Mouse (Mus musculus) midbrain, embryonic 16.5 days (tissue): ENCODE results near the gene Anp32b. TPM values are rescaled to one million over a fixed set of nuclear protein-coding genes. Genes with fewer than 3 reads are reported as not detected.
A peak's percentile ranks its signal among the peaks of the same experiment; 100 is the strongest.

Experiments used
- ATAC-seq: fragments of 200-750 bp; cut with Nextera tagmentation; 2 replicates; pipeline ENCODE4 v1.8.0; 2017; ENCODE audit warnings: moderate TSS enrichment
- H3K27ac ChIP-seq: fragments of 300-500 bp; sonication (generic); 2 replicates; pipeline ENCODE4 v1.5.1; 2014; ENCODE audit warnings: mild to moderate bottlenecking, low read length, mixed read lengths
- H3K27me3 ChIP-seq: fragments of 300-500 bp; sonication (generic); 2 replicates; pipeline ENCODE4 v1.6.1; 2014; ENCODE audit warnings: low read depth, low read length, mixed read lengths; ENCODE audit not compliant: control insufficient read depth, insufficient read depth
- H3K36me3 ChIP-seq: fragments of 300-500 bp; sonication (generic); 2 replicates; pipeline ENCODE4 v1.6.1; 2014; ENCODE audit warnings: mild to moderate bottlenecking, low read length, moderate library complexity, mixed read lengths; ENCODE audit not compliant: control insufficient read depth, insufficient read depth
- H3K4me1 ChIP-seq: fragments of 300-500 bp; sonication (generic); 2 replicates; pipeline ENCODE4 v1.6.1; 2014; ENCODE audit warnings: mild to moderate bottlenecking, low read length, mixed read lengths; ENCODE audit not compliant: control insufficient read depth, insufficient read depth
- H3K4me2 ChIP-seq: fragments of 300-500 bp; sonication (generic); 2 replicates; pipeline ENCODE4 v1.6.1; 2014; ENCODE audit warnings: mild to moderate bottlenecking, low read length, mixed read lengths
- H3K4me3 ChIP-seq: fragments of 300-500 bp; sonication (generic); 2 replicates; pipeline ENCODE4 v1.5.1; 2014; ENCODE audit warnings: low read depth, mild to moderate bottlenecking, low read length, moderate library complexity, mixed read lengths
- H3K9ac ChIP-seq: fragments of 300-500 bp; sonication (generic); 2 replicates; pipeline ENCODE4 v1.6.1; 2014; ENCODE audit warnings: low read depth, low read length, mixed read lengths
- H3K9me3 ChIP-seq: fragments of 300-500 bp; sonication (generic); replicated peaks from 2 replicates; pipeline ENCODE4 v1.6.1; 2014; ENCODE audit warnings: mild to moderate bottlenecking, low read length, mixed read lengths; ENCODE audit not compliant: control insufficient read depth, poor library complexity, severe bottlenecking
- WGBS: fragments of 180-500 bp; shearing (Covaris S2); extraction: QIAGEN DNeasy Blood & Tissue Kit; methylation state at CpG from one replicate; pipeline ENCODE4 v1.1.7; 2014; 5-methylcytosine and 5-hydroxymethylcytosine counted together
- polyA plus RNA-seq: library from polyadenylated mRNA; unstranded; fragments of >200 nt; fragmentation: Nextera tagmentation; extraction: Ambion mirVana; gene quantifications from 2 replicates; pipeline ENCODE4 v1.2.1, GENCODE M21; 2015

Anp32b gene
- polyA plus RNA-seq, 1 experiment from 2014 or later: 62.6 TPM

DNA sequence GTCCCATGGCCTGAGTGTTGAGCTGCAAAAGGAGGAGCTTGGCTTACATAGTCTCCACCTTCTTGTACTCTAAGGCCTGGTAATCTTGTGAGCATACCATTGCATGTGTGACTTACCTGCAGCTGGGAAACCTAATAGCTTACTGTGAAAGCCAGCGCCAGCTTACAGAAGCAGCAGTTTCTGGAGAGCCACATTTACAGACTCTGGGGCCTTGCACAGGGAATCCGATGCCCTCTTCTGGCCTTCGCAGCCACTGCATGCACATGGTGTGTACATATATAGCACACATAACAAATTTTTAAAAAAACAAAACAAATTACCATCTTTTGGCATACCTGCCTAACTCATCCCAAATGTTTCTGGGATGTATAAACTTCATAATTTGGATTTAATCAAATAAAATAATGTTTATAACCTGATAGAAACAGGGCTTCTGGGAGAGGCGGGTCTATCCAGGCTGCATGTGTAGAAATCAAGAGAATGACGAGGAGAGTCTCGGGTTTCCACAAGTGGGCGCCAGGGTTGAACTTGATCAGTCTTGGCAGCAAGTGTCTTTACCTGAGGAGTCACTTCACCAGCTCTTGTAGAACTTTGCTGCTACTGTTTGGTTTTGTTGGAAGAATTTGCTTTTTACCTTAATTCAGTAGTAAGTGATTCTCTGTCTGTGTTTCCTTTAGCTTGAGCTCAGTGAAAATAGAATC, 12.6 kb downstream of the Anp32b start:
- no peaks in the 10 kb centered on the region for H3K4me1 ChIP-seq
- no peak overlapping the region for H3K9ac ChIP-seq
- WGBS: 85% methylated on average over 7 of the region's 7 CpGs
- no peaks in the 10 kb centered on the region for H3K9me3 ChIP-seq
- peaks cover 6% of the 10 kb centered on the region; the same call in 1 of the 2 replicates for H3K36me3 ChIP-seq
- H3K4me3 ChIP-seq: no peak overlapping the region
- ATAC-seq: no peak
- H3K27ac ChIP-seq: no peak overlapping the region
- no peaks in the 10 kb centered on the region for H3K27me3 ChIP-seq
- H3K4me2 ChIP-seq: no peak overlapping the region

- Histone ChIP-seq H3K27me3 (no peaks in the 10 kb centered on the region), H3K27ac (no peak overlapping the region), H3K9ac (no peak overlapping the region), H3K9me3 (no peaks in the 10 kb centered on the region), H3K4me2 (no peak overlapping the region), H3K36me3 (peaks cover 6% of the 10 kb centered on the region; the same call in 1 of the 2 replicates), H3K4me3 (no peak overlapping the region), H3K4me1 (no peaks in the 10 kb centered on the region)
- ATAC-seq: no peak
- WGBS: 87% methylated on average over 3 of the region's 3 CpGs
These were observed 15.0 kb downstream of the Anp32b start for GRCm38 (mm10) chr4:46465740-46466139.

DNA sequence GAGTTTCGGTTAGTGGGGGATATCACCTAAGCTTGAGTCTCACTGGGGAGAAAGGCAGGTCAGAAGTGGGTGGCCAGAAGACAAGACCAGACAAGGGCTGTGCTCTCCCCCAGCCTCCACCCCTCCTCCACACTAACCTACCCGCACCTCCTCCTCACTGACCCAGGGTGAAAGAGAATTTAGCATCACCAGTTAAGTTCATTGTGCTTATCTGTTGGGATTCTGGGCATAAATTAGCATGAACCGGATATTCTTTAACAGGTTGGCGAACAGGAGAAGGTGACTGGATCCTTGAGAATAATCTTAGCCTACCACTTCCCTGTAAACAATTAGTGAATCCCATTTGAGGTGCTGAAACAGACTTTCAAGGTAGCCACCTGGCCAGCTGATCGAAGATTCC, 24.4 kb downstream of the Anp32b start:
- no peak for ATAC-seq
- H3K4me1 ChIP-seq: no peaks in the 10 kb centered on the region
- no peak overlapping the region for H3K4me3 ChIP-seq
- H3K36me3 ChIP-seq: peaks cover 19% of the 10 kb centered on the region
- no peak overlapping the region for H3K9ac ChIP-seq
- H3K9me3 ChIP-seq: no peaks in the 10 kb centered on the region
- 89% methylated on average over 5 of the region's 5 CpGs for WGBS
- no peak overlapping the region for H3K27ac ChIP-seq
- no peak overlapping the region for H3K4me2 ChIP-seq
- no peaks in the 10 kb centered on the region for H3K27me3 ChIP-seq

GRCm38 (mm10) chr4:46479081-46479480, 28.4 kb downstream of the Anp32b start:
- Histone ChIP-seq H3K4me2 (no peak overlapping the region), H3K9me3 (no peaks in the 10 kb centered on the region), H3K9ac (no peak overlapping the region), H3K36me3 (peaks cover 2% of the 10 kb centered on the region; the same call in 1 of the 2 replicates), H3K4me1 (no peaks in the 10 kb centered on the region), H3K4me3 (no peak overlapping the region), H3K27me3 (no peaks in the 10 kb centered on the region), H3K27ac (no peak overlapping the region)
- ATAC-seq: no peak
- 94% methylated on average over 2 of the region's 2 CpGs for WGBS

DNA sequence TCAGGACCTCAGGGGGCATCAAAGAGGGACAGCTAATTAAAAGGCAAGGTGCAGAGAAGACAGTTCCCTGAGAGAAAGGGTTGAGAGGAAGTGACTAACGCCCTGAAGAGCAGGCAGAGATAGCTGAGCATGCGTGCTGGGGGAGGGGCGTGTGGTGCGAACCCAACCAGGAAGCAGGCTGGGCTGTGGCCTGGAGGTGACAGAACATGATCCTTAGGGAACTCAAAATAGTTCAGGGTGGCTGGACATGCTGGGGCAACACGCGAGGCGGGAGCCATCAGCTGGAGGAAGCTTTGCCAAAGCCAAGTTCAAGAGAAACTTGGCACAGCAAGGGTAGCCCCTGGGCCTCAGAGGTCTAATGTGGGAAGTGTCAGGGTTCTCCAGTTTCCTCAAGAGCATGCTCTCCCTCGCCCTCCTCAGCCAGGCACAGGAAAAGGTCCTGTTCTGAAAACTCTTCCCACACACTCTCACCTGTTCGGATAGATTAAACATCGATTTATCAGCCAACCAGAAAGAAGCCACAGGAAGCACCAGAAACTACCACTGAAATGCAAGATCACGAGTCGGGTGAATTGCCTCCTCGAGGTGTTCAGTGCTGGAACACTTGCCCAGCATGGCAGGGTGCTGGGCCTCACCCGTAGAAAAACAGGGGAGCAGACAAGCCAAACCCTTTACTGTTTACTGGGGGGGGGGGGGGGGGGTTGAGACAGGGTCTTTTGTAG, 35.2 kb downstream of the Anp32b start:
- peaks cover 5% of the 10 kb centered on the region for H3K4me1 ChIP-seq
- H3K4me3 ChIP-seq: no peak overlapping the region
- no peak overlapping the region for H3K9ac ChIP-seq
- no peaks in the 10 kb centered on the region for H3K9me3 ChIP-seq
- H3K27me3 ChIP-seq: no peaks in the 10 kb centered on the region
- H3K27ac ChIP-seq: no peak overlapping the region
- H3K4me2 ChIP-seq: no peak overlapping the region
- WGBS: 58% methylated on average over 14 of the region's 14 CpGs
- H3K36me3 ChIP-seq: no peaks in the 10 kb centered on the region
- no peak for ATAC-seq

GRCm38 (mm10) chr4:46487348-46487747, 36.6 kb downstream of the Anp32b start:
- WGBS: 96% methylated on average over 5 of the region's 5 CpGs

DNA sequence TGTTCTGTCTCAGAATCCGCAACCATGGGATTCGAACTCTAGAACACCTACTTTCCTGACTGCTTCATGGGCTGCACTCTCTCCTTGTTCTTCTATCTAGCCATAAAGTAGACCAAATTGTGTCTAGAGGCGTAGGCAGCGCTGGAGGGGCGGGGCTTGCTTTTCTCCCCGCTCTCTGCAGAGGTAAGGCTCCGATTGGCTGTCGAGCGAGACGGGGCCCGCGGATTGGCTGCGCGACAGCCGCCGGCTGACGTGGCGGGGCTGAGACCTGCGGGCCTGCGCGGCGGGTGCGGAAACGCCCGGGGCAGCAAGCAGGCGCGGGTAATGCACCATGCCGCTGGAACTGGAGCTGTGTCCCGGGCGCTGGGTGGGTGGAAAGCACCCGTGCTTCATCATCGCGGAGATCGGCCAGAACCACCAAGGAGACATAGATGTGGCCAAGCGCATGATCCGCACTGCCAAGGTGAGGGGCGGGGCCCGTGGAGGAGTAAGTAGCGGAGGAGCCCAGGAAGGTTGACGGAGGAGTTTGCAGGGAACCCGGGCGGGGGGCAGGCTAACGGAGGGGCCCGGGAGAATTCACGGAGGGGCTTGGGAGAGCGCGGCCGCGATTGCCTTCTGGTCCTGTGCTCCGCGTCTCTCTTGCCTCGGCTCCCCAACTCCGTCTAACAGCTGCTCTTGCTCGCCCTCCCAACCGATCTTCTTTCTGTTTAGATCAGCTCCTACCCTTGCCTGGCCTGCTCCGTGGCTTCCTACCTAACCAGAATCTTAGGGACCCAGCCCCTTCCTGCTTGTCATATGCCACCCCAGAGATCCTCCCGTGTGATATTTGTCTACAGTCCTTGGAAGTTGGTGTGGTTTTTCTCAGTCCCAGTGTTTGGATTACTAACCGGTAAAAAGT, 38.6 kb downstream of the Anp32b start, which contains the start of gene Nans:
Gene Nans (plus strand): TSS at position 221 of the 898 bp plus-strand sequence.
- Histone ChIP-seq H3K9me3 (no peaks in the 10 kb centered on the region), H3K4me1 (peaks cover 5% of the 10 kb centered on the region), H3K4me3 (peak within 1 kb of the TSS; percentile 84), H3K4me2 (peak within 1 kb of the TSS; percentile 91), H3K27ac (peak within 1 kb of the TSS; percentile 74), H3K27me3 (no peaks in the 10 kb centered on the region), H3K36me3 (peaks cover 5% of the 10 kb centered on the region; the same call in 1 of the 2 replicates), H3K9ac (peak within 1 kb of the TSS; percentile 83)
- under 1% methylated on average over 55 of the region's 58 CpGs for WGBS
- peak; percentile 99 for ATAC-seq

More at GRCm38 (mm10) chr4:46487348-46487747, 36.6 kb downstream of the Anp32b start:
- H3K9me3 ChIP-seq: no peaks in the 10 kb centered on the region
- H3K27ac ChIP-seq: no peak overlapping the region
- no peak overlapping the region for H3K4me2 ChIP-seq
- ATAC-seq: no peak
- no peaks in the 10 kb centered on the region for H3K36me3 ChIP-seq
- H3K4me1 ChIP-seq: peaks cover 5% of the 10 kb centered on the region
- H3K4me3 ChIP-seq: no peak overlapping the region
- no peak overlapping the region for H3K9ac ChIP-seq
- no peaks in the 10 kb centered on the region for H3K27me3 ChIP-seq

GRCm38 (mm10) chr4:46493071-46493470, 42.4 kb downstream of the Anp32b start:
- Histone ChIP-seq H3K36me3 (peaks cover 9% of the 10 kb centered on the region; the same call in 1 of the 2 replicates), H3K27ac (no peak overlapping the region), H3K4me3 (no peak overlapping the region), H3K4me1 (peaks cover 5% of the 10 kb centered on the region), H3K9ac (no peak overlapping the region), H3K27me3 (no peaks in the 10 kb centered on the region), H3K4me2 (no peak overlapping the region), H3K9me3 (no peaks in the 10 kb centered on the region)
- ATAC-seq: no peak
- WGBS: 96% methylated on average over 6 of the region's 6 CpGs
